Mouse (Mus musculus): ENCODE results near the gene Enox1. TPM values are rescaled to one million over a fixed set of nuclear protein-coding genes. Genes with fewer than 3 reads are reported as not detected.

Gene Enox1
- polyA plus RNA-seq, 1 experiment, result 3.1 TPM

GRCm38 (mm10) chr14:77272248-77272930, 115.8 kb downstream of the Enox1 start:
- TF ChIP-seq MYOD1 (IDR thresholded peaks at IDR 0.05; ENCODE audit: control insufficient read depth in 1 of 3, insufficient read length in 2 of 3, low read depth in 2 of 3), result peak in 2 of 3 experiments; percentile 4 to 6
- no peak for TF ChIP-seq MYOG (IDR thresholded peaks at IDR 0.05; ENCODE audit: control insufficient read depth in 1 of 3, insufficient read depth in 1 of 3, insufficient read length in 2 of 3, low read depth in 2 of 3)
- no peak for TF ChIP-seq MAX (IDR thresholded peaks at IDR 0.05; ENCODE audit: low read depth)
- no peak for TF ChIP-seq REST (IDR thresholded peaks at IDR 0.05; ENCODE audit: insufficient read depth, insufficient read length)
- TF ChIP-seq TCF12 (IDR thresholded peaks at IDR 0.05; ENCODE audit: insufficient read depth, poor library complexity, severe bottlenecking), result no peak
- TF ChIP-seq CEBPB (IDR thresholded peaks at IDR 0.05; ENCODE audit: insufficient read depth, poor library complexity, severe bottlenecking), result no peak
- H3K27me3 ChIP-seq (ENCODE audit: control insufficient read depth, insufficient read depth, insufficient read length), result no peaks in the 10 kb centered on the region
- no peaks in the 10 kb centered on the region for H3K36me3 ChIP-seq (ENCODE audit: control insufficient read depth, insufficient read depth)
- H3K4me2 ChIP-seq (ENCODE audit: low read depth), result no peak overlapping the region
- H3ac ChIP-seq (ENCODE audit: control insufficient read depth, insufficient read length), result no peak overlapping the region
- no peak overlapping the region for H3K4me3 ChIP-seq
- no peaks in the 10 kb centered on the region for H3K79me2 ChIP-seq (ENCODE audit: control insufficient read depth, insufficient read depth)

DNA sequence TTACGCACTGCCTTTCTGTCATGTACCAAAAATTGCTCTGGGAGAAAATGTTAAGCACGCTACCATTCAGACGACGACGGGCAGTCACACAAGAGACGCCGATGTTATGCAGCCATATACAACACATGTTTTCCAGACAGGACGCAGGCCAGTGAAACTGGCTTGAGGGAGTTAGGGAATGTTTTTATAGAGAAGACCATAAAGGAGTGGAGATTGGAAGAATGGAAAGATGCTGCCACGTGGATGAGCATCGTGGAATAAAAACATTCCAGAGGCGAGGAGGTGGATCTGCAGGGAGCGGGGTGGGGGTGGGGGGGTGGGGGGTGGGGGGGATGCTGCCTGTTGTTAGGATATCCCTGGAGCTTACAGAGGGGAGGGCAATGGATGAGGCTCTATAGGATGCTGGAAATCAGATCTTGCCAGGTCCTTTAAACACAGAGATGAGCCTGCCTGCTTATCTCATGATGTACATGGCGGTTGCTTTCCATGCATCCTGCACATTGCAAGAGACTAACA, 116.4 kb downstream of the Enox1 start:
- Histone ChIP-seq H3K27me3 (ENCODE audit: control insufficient read depth, insufficient read depth, insufficient read length) (no peaks in the 10 kb centered on the region), H3K36me3 (ENCODE audit: control insufficient read depth, insufficient read depth) (no peaks in the 10 kb centered on the region), H3ac (ENCODE audit: control insufficient read depth, insufficient read length) (no peak overlapping the region), H3K4me3 (no peak overlapping the region), H3K4me2 (ENCODE audit: low read depth) (no peak overlapping the region), H3K79me2 (ENCODE audit: control insufficient read depth, insufficient read depth) (no peaks in the 10 kb centered on the region)
- TF ChIP-seq CEBPB (IDR thresholded peaks at IDR 0.05; ENCODE audit: insufficient read depth, poor library complexity, severe bottlenecking) (no peak), SRF (IDR thresholded peaks at IDR 0.05; ENCODE audit: control insufficient read depth, insufficient read length, low read depth) (no peak), TCF3 (IDR thresholded peaks at IDR 0.05; ENCODE audit: insufficient read length, low read depth) (no peak)

GRCm38 (mm10) chr14:77273721-77274120, 117.2 kb downstream of the Enox1 start:
- Histone ChIP-seq H3K79me2 (ENCODE audit: control insufficient read depth, insufficient read depth) (no peaks in the 10 kb centered on the region), H3K4me2 (ENCODE audit: low read depth) (no peak overlapping the region), H3ac (ENCODE audit: control insufficient read depth, insufficient read length) (no peak overlapping the region), H3K27me3 (ENCODE audit: control insufficient read depth, insufficient read depth, insufficient read length) (no peaks in the 10 kb centered on the region), H3K4me3 (no peak overlapping the region), H3K36me3 (ENCODE audit: control insufficient read depth, insufficient read depth) (no peaks in the 10 kb centered on the region)
- TF ChIP-seq MYOD1 (IDR thresholded peaks at IDR 0.05; ENCODE audit: control insufficient read depth in 1 of 3, insufficient read length in 2 of 3, low read depth in 2 of 3) (no peak), E2F4 (IDR thresholded peaks at IDR 0.05; ENCODE audit: insufficient read depth) (no peak), MAX (IDR thresholded peaks at IDR 0.05; ENCODE audit: low read depth) (no peak), REST (IDR thresholded peaks at IDR 0.05; ENCODE audit: insufficient read depth, insufficient read length) (no peak), TCF12 (IDR thresholded peaks at IDR 0.05; ENCODE audit: insufficient read depth, poor library complexity, severe bottlenecking) (no peak), POLR2AphosphoS2 (IDR thresholded peaks at IDR 0.05; ENCODE audit: insufficient read length, low read depth) (no peak), SRF (IDR thresholded peaks at IDR 0.05; ENCODE audit: control insufficient read depth, insufficient read length, low read depth) (no peak), POLR2A (IDR thresholded peaks at IDR 0.05; ENCODE audit: insufficient read length, low read depth) (no peak), CEBPB (IDR thresholded peaks at IDR 0.05; ENCODE audit: insufficient read depth, poor library complexity, severe bottlenecking) (no peak), MYOG (IDR thresholded peaks at IDR 0.05; ENCODE audit: control insufficient read depth in 1 of 3, insufficient read depth in 1 of 3, insufficient read length in 2 of 3, low read depth in 2 of 3) (no peak), USF1 (IDR thresholded peaks at IDR 0.05; ENCODE audit: low read depth) (no peak), TCF3 (IDR thresholded peaks at IDR 0.05; ENCODE audit: insufficient read length, low read depth) (no peak)

DNA sequence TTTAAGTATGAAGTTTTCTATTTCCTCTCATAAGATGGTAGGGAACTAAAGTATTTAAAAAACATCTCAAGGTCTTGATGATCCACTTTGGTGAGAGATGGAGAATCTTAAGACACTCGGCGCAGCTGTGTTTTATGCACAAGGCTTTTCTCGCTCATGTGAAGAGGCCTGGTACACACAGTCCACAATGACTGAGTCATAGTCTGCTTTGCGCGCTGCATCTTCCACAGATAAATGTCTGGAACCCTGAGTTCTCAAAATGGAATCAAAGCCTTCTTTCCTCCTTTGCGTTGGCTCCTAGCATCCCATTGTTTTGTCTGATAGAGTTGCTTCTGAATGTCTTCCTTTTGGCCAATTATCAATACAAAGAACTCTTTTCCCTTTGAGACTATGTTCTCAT, 119.0 kb downstream of the Enox1 start:
- no peak overlapping the region for H3K4me2 ChIP-seq (ENCODE audit: low read depth)
- no peak for TF ChIP-seq MYOG (IDR thresholded peaks at IDR 0.05; ENCODE audit: control insufficient read depth in 1 of 3, insufficient read depth in 1 of 3, insufficient read length in 2 of 3, low read depth in 2 of 3)
- no peak for TF ChIP-seq POLR2A (IDR thresholded peaks at IDR 0.05; ENCODE audit: insufficient read length, low read depth)
- no peak for TF ChIP-seq E2F4 (IDR thresholded peaks at IDR 0.05; ENCODE audit: insufficient read depth)
- no peak for TF ChIP-seq TCF3 (IDR thresholded peaks at IDR 0.05; ENCODE audit: insufficient read length, low read depth)
- no peak for TF ChIP-seq POLR2AphosphoS2 (IDR thresholded peaks at IDR 0.05; ENCODE audit: insufficient read length, low read depth)
- no peak for TF ChIP-seq SRF (IDR thresholded peaks at IDR 0.05; ENCODE audit: control insufficient read depth, insufficient read length, low read depth)
- TF ChIP-seq CEBPB (IDR thresholded peaks at IDR 0.05; ENCODE audit: insufficient read depth, poor library complexity, severe bottlenecking), result no peak
- no peak for TF ChIP-seq MAX (IDR thresholded peaks at IDR 0.05; ENCODE audit: low read depth)
- no peak for TF ChIP-seq TCF12 (IDR thresholded peaks at IDR 0.05; ENCODE audit: insufficient read depth, poor library complexity, severe bottlenecking)
- no peak for TF ChIP-seq MYOD1 (IDR thresholded peaks at IDR 0.05; ENCODE audit: control insufficient read depth in 1 of 3, insufficient read length in 2 of 3, low read depth in 2 of 3)
- TF ChIP-seq REST (IDR thresholded peaks at IDR 0.05; ENCODE audit: insufficient read depth, insufficient read length), result no peak
- TF ChIP-seq USF1 (IDR thresholded peaks at IDR 0.05; ENCODE audit: low read depth), result no peak
- no peak overlapping the region for H3ac ChIP-seq (ENCODE audit: control insufficient read depth, insufficient read length)
- no peaks in the 10 kb centered on the region for H3K27me3 ChIP-seq (ENCODE audit: control insufficient read depth, insufficient read depth, insufficient read length)
- no peaks in the 10 kb centered on the region for H3K79me2 ChIP-seq (ENCODE audit: control insufficient read depth, insufficient read depth)
- no peak overlapping the region for H3K4me3 ChIP-seq
- H3K36me3 ChIP-seq (ENCODE audit: control insufficient read depth, insufficient read depth), result no peaks in the 10 kb centered on the region

DNA sequence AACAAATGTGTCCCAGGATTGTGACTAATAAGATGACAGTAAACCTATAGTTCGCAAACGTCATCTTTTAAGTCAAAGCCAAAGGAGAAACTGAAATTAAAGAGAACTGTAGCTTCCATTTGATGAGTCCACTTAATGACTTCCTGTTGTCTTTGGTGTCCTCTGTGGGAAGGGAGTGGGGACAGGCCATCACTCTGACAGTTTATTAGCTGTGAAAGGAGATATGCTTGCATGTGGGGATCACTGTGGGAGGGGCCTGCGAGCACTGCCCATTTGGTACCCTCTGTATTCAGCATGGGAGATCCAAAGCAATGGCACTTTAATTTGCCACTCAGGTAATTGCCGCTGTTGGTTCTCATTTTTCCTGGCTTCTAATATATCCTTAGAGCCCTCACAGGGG, 122.6 kb downstream of the Enox1 start:
- H3K4me3 ChIP-seq, result no peak overlapping the region
- H3K4me2 ChIP-seq (ENCODE audit: low read depth), result no peak overlapping the region
- H3K27me3 ChIP-seq (ENCODE audit: control insufficient read depth, insufficient read depth, insufficient read length), result no peaks in the 10 kb centered on the region
- no peak overlapping the region for H3ac ChIP-seq (ENCODE audit: control insufficient read depth, insufficient read length)
- no peak for TF ChIP-seq MAX (IDR thresholded peaks at IDR 0.05; ENCODE audit: low read depth)
- no peak for TF ChIP-seq POLR2AphosphoS2 (IDR thresholded peaks at IDR 0.05; ENCODE audit: insufficient read length, low read depth)
- no peak for TF ChIP-seq TCF3 (IDR thresholded peaks at IDR 0.05; ENCODE audit: insufficient read length, low read depth)
- no peak for TF ChIP-seq E2F4 (IDR thresholded peaks at IDR 0.05; ENCODE audit: insufficient read depth)
- no peak for TF ChIP-seq USF1 (IDR thresholded peaks at IDR 0.05; ENCODE audit: low read depth)
- TF ChIP-seq TCF12 (IDR thresholded peaks at IDR 0.05; ENCODE audit: insufficient read depth, poor library complexity, severe bottlenecking), result no peak
- TF ChIP-seq SRF (IDR thresholded peaks at IDR 0.05; ENCODE audit: control insufficient read depth, insufficient read length, low read depth), result no peak
- no peaks in the 10 kb centered on the region for H3K79me2 ChIP-seq (ENCODE audit: control insufficient read depth, insufficient read depth)
- H3K36me3 ChIP-seq (ENCODE audit: control insufficient read depth, insufficient read depth), result no peaks in the 10 kb centered on the region

Data from myocyte (in vitro differentiated cells).